Mouse (Mus musculus): ENCODE data around the gene Sipa1l1.

Gene Sipa1l1

GRCm38 (mm10) chr12:82334550-82334949 lies 165.4 kb downstream of the Sipa1l1 start:
- no peak for DNase-seq (ENCODE audit: low read depth, low spot score)

DNA sequence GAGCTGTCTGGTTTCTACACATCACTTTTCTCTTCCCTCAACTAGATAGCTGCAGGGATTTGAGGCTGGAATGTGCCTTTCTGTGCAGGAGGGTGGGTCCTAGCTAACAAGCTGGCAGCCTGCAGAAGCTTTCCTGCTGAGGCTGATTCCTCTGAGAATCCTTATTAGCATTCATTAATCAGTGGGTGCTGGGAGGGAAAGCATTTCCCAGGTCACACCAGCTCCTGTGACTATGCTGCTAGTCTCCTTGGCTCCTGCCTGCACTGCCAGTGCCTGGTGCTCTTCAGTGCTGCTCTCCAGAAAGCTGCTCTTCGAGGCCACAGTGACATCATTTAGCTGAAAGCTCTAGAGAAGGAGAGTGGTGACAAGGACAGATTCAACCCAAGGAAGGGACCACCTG lies 166.0 kb downstream of the Sipa1l1 start:
- peak; percentile 32 for DNase-seq (ENCODE audit: low read depth, low spot score)

DNA sequence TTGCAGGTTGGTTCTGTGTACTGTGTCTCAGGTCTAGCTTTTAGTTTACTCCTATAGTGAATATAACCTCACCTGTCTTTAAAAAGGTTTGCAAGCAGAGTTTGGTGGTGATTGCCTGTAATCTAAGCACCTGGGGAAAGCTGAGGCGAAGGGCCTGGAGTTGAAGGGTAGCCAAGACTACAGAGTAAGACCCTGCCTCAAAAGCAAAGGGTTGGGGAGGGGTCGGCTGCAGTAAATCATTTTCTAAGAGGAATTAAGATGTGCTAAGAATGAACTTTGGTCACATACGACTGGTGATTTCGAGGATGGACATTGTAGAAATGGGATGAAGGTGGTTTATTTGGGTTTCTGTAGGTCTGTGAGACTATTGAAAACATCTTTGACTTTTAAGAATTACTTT lies 169.4 kb downstream of the Sipa1l1 start:
- DNase-seq (ENCODE audit: low read depth, low spot score) = no peak

DNA sequence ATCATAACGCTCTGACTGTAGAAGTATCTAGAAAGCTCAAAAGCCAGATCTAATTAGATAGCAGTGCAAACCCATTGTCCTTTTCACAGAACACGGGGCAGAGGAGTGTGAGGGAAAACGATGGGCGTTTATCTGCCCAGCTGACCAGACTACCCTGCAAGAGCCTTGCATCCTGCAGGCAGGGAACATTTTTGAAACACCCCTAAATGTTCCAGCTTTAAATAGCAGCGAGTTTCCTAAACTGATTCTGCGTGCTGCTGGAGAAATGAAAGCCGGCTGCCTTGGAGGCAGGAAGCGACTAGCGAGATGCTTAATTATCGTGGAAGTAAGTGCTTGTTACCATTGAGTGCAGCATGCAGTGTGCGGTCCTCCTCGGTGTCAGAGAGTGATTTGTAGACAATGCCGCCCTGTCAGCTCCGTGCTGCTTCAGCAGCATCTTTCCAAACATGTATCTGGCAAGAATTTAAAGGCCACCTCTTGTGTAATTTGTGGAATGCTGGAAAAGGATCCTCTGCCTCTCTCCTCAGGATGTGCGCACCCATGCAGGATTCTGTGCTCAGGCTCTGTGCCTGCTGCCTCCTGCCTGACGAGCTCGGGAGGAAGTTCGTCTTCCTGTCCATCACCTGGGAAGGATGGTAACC lies 170.2 kb downstream of the Sipa1l1 start:
- no peak for DNase-seq (ENCODE audit: low read depth, low spot score)

- DNase-seq (ENCODE audit: low read depth, low spot score) = no peak
Measured at GRCm38 (mm10) chr12:82340196-82340918, 171.2 kb downstream of the Sipa1l1 start.

DNA sequence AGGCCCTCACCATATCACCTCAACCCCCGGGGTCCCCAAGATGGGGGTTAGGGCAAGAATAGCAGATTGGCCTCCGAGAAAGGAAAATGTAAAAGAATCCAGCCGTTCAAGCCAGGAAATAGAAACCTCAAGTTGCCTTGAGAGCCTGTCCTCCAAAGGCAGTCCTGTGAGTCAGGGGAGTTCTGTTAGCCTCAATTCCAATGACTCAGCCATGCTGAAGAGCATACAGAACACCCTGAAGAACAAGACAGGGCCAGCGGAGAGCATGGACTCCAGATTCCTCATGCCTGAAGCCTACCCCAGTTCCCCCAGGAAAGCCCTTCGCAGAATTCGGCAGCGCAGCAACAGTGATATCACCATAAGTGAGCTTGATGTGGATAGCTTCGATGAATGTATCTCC lies 172.1 kb downstream of the Sipa1l1 start:
- no peak for DNase-seq (ENCODE audit: low read depth, low spot score)

- DNase-seq (ENCODE audit: low read depth, low spot score) = no peak
Measured at GRCm38 (mm10) chr12:82341696-82342095, 172.6 kb downstream of the Sipa1l1 start.

DNA sequence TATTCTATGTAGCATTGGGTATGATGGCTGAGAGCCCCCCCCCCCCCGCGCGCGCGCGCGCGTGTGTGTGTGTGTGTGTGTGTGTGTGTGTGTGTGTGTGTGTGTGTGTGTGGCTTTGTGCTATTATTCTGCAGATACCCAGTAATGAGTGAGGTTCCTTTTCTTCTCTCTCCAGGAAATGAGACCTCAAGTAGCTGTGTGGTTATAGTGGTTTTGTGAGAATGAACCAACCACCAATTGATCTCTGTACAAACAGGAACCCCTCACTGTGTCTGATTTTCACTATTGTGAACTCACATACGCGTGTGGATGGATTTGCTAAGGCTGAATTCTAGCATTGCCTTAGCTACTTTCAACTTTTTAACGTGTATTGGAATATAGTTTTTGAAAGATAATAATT lies 181.0 kb downstream of the Sipa1l1 start:
- DNase-seq (ENCODE audit: low read depth, low spot score) = no peak

- no peak for DNase-seq (ENCODE audit: low read depth, low spot score)
Measured at GRCm38 (mm10) chr12:82350891-82351290, 181.8 kb downstream of the Sipa1l1 start.

DNA sequence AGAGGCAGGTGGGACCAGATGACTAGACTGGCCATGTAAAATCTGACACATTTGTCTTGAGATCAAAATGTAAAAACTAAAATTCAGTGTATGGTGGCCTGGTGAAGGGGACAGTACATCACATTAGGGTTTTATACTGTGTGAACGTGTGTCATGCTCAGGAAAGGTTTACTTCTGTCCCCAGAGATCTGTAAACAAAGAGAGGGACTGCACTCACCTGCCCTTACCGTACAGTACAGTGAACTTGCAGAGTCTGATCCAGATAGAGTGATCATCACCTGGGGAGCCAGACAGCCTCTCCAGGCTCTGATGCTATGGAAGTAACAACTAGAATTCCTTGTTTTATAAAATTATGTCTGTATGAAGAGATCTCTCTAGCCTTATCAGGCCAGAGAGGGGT lies 184.5 kb downstream of the Sipa1l1 start:
- no peak for DNase-seq (ENCODE audit: low read depth, low spot score)

DNA sequence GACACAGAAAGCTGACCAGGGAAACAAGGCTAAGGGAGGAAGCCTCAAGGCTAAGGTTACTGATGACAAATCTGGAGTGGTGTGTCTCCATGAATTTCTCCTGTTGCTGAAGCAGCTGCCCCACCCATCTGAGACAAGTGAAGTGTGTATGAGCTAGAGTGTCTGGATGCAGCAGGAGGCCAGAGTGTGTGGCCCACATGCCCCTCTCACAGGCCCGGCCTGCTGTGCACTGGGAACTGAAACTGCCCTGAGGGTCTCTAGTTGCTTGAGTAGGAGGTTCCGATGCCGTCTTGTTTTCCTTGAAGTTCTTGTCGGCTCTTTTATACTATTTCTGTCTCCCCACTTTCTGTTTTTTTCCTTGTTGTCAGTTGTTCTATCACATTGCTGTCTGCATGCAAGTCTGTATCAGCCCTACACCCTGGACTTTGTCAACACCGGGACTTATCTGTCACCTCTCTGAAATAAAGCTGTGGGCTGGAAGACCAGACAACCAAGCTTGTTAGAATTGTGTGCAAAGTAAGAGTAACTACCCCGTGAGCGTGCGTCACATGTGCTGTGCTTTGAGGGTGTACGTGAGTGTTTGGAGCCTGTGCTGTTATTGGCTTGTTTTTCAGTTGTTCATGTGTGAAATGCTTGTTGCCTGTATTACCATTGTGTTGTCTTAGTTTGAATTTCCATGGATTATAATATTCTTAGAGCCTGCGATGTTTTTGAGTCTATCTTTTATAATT lies 186.5 kb downstream of the Sipa1l1 start:
- no peak for DNase-seq (ENCODE audit: low read depth, low spot score)

DNA sequence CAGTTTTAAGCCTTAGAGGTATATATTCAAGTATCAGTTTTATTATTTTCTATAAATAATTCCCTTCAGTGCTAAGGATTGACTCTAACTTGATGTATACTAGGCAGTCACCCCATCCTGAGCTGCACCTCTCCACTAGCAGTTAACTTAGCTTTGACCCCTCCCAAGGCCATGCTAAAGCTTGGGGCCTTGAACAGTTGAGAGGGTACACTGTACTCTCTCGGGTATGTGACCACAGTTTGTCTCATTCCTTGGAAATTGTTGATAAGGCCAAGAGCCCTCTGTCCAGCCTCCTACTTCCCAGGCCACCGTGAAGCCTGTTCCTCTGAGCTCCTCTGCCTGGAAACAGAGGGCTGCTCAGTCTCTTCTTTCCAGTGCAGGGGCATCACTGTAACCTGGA lies 187.4 kb downstream of the Sipa1l1 start:
- DNase-seq (ENCODE audit: low read depth, low spot score) = no peak

GRCm38 (mm10) chr12:82357431-82357830 lies 188.3 kb downstream of the Sipa1l1 start:
- DNase-seq (ENCODE audit: low read depth, low spot score) = no peak

GRCm38 (mm10) chr12:82362796-82363195 lies 193.7 kb downstream of the Sipa1l1 start:
- DNase-seq (ENCODE audit: low read depth, low spot score) = no peak

DNA sequence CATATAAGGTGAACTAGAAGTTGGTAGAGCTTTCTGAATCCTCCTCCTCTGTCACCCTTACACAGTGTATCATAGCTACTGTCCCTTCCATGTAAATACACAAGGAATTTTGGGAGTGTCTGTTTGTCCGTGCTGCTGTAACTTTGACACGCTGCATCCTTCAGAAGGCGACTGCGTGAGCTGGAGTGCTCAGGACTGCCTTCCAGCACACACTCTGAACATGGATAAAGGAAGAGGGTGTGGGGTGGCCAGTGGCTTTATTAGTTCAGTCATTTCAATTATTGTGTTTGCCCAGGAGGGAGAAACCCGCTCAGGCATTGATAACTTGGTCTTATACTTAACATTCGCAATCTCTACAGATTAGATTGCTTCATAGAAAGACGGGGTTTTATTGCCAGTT lies 195.1 kb downstream of the Sipa1l1 start:
- DNase-seq (ENCODE audit: low read depth, low spot score) = no peak

GRCm38 (mm10) chr12:82365276-82365875 lies 196.3 kb downstream of the Sipa1l1 start:
- DNase-seq (ENCODE audit: low read depth, low spot score) = no peak

GRCm38 (mm10) chr12:82366754-82367153 lies 197.6 kb downstream of the Sipa1l1 start:
- DNase-seq (ENCODE audit: low read depth, low spot score) = no peak

DNA sequence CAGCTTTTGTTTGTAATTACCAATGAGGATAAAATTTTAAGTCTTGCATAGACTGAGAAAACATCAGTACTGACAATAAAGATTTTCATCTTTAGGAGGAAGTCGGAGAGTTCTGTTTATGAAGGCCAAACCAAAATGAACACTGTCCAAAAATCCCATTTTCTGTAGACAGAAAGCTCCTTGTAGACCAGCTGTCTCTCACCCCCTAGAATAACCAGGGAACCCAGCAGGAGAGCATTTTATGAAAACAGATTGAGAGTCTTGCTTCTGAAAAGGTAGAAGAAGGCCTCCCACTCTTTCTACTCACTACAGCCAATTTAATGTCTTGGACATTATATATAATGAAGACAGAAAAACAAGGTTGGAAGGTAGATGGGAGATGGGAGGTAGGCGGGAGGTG lies 198.2 kb downstream of the Sipa1l1 start:
- DNase-seq (ENCODE audit: low read depth, low spot score) = no peak

DNA sequence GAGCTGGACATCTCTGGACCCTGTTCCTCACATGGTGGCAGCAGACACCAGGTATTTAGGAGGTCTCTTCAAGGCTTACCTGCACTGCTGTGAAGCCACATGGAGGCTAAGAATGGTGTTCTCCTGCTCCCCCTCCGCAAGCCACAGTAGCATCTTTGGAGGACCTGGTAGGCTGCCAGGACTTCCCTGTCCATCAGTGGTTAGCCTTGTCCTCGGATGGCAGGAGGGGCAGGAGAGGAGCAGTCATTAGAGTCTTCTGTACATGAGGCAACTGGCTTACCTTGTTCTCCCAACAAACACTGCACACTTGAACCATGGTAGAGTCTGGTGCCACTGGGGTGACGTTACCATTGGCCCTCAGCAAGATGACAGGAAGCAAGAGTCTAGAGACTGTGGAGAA lies 198.9 kb downstream of the Sipa1l1 start:
- no peak for DNase-seq (ENCODE audit: low read depth, low spot score)

GRCm38 (mm10) chr12:82369402-82370160 lies 200.5 kb downstream of the Sipa1l1 start:
- DNase-seq (ENCODE audit: low read depth, low spot score) = no peak

DNA sequence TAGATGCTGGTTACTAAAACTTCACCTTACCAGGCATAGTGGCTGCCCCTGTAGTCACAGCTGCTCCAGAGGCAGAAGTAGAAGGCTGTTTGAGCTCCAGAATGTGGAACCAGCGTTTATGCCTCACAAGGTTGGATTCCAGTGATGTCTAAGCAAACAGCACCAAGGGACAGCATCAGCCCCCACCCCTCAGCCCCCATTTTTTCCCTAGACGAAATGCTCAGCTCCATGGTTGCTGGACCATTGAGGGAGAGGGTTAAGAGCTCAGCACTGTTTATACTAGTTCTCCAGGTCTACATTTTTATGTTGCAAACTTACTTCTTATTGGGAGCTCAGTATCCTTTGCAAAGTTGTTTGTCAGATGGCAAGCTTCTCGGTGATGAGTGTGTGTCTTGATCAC lies 202.1 kb downstream of the Sipa1l1 start:
- no peak for DNase-seq (ENCODE audit: low read depth, low spot score)

DNA sequence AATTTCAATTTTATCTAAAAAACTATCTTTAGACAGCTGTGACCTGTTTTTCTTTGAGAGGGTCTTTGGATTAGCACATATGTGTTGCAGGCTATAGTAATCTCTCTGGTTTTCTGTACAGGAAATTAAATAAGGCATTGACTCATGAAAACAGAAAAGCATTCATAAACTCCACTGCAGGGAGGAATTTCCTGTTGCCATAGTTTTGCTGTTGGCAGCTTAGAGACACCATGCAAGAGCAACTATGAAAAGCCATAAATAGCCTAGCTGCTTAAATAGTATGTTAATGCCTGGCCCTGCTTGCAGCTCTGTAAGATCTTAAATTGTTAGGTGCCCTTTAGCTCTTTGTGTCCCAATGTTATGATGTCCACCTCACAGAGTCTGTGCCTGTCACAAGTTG lies 204.9 kb downstream of the Sipa1l1 start:
- DNase-seq (ENCODE audit: low read depth, low spot score) = no peak
